Mouse (Mus musculus) stomach, embryonic 14.5 days (tissue): ENCODE data around the gene Snx30. TPM values are rescaled to one million over a fixed set of nuclear protein-coding genes. Genes with fewer than 3 reads are reported as not detected.

ENCODE experiments used
- ATAC-seq: fragments of 200-750 bp; cut with Nextera tagmentation; 2 replicates; pipeline ENCODE4 v1.8.0; 2017; ENCODE audit warnings: low read depth, moderate TSS enrichment; ENCODE audit not compliant: insufficient number of reproducible peaks, insufficient read depth, low FRiP score
- H3K27ac ChIP-seq: fragments of 300-500 bp; sonication (generic); 2 replicates; pipeline ENCODE4 v1.5.1; 2014; ENCODE audit warnings: mild to moderate bottlenecking, low read length, moderate library complexity, mixed read lengths
- H3K27me3 ChIP-seq: fragments of 300-500 bp; sonication (generic); 2 replicates; pipeline ENCODE4 v1.6.1; 2014; ENCODE audit warnings: low read length, control low read depth, mixed read lengths; ENCODE audit not compliant: control insufficient read depth, insufficient read depth
- H3K36me3 ChIP-seq: fragments of 300-500 bp; sonication (generic); 2 replicates; pipeline ENCODE4 v1.6.1; 2014; ENCODE audit warnings: mild to moderate bottlenecking, control low read depth, low read length, moderate library complexity, mixed read lengths; ENCODE audit not compliant: control insufficient read depth, insufficient read depth
- H3K4me1 ChIP-seq: fragments of 300-500 bp; sonication (generic); 2 replicates; pipeline ENCODE4 v1.6.1; 2014; ENCODE audit warnings: low read length, control low read depth, mixed read lengths; ENCODE audit not compliant: control insufficient read depth, insufficient read depth
- H3K4me2 ChIP-seq: fragments of 300-500 bp; sonication (generic); replicated peaks from 2 replicates; pipeline ENCODE4 v1.6.1; 2014; ENCODE audit warnings: low read depth, low read length, control low read depth
- H3K4me3 ChIP-seq: fragments of 300-500 bp; sonication (generic); 2 replicates; pipeline ENCODE4 v1.5.1; 2014; ENCODE audit warnings: low read depth, low read length, control low read depth
- H3K9ac ChIP-seq: fragments of 300-500 bp; sonication (generic); replicated peaks from 2 replicates; pipeline ENCODE4 v1.6.1; 2014; ENCODE audit warnings: low read depth, mild to moderate bottlenecking, control low read depth, low read length, moderate library complexity, mixed read lengths
- H3K9me3 ChIP-seq: fragments of 300-500 bp; sonication (generic); 2 replicates; pipeline ENCODE4 v1.6.1; 2016; ENCODE audit warnings: low read depth, low read length, control low read depth; ENCODE audit not compliant: control insufficient read depth
- WGBS: fragments of 180-500 bp; shearing (Covaris S2); extraction: QIAGEN DNeasy Blood & Tissue Kit; methylation state at CpG from one replicate; pipeline ENCODE4 v1.1.7; 2014; 5-methylcytosine and 5-hydroxymethylcytosine counted together
- polyA plus RNA-seq: library from polyadenylated mRNA; unstranded; fragments of >200 nt; fragmentation: Nextera tagmentation; extraction: Ambion mirVana; gene quantifications from 2 replicates; pipeline ENCODE4 v1.2.1, GENCODE M21; 2014

The Snx30 gene
- polyA plus RNA-seq, 1 experiment from 2014 or later = 8.9 TPM

DNA sequence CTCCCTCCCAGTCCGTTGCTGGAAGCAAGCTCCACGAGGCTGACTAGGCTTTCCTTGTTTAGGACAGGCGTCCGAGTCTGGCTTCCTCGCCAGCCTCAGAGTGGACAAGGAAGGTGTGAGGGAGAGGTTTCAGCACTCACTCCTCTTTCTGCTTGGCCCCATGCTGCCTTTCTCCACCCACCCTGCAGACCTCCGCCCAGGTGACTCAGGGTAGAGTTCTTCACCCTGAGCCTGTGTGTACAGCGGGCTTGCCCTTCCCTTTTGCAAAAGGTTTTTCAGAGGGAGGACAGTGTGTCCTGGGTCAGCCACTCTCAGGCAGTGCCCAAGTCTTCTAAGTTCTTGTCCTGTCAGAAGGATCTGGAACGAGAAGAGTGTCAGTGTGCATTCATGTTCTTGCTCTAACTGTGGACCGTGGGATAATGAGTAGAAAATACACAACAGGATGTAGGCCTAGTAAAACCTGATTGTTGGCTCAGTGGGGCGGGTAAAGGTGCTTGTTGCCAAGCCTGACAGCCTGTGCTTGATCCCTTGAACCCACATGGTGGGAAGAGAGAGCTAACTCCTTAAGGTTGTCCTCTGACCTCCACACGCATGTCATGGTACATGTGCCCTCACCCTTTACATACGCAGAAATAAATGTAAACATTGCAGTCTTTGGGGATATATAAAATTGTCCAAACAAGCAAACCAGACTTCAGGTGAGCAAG is 92.3 kb downstream of the Snx30 start:
- Histone ChIP-seq H3K4me3 (no peak overlapping the region), H3K27ac (no peak overlapping the region; the same call in 1 of the 2 replicates), H3K36me3 (peaks cover 2% of the 10 kb centered on the region; the same call in 1 of the 2 replicates), H3K9ac (no peak overlapping the region), H3K27me3 (no peaks in the 10 kb centered on the region), H3K9me3 (no peaks in the 10 kb centered on the region), H3K4me1 (no peaks in the 10 kb centered on the region), H3K4me2 (no peak overlapping the region)
- ATAC-seq = peak; percentile 43; the same call in 1 of the 2 replicates
- 75% methylated on average over 12 of the region's 12 CpGs for WGBS

DNA sequence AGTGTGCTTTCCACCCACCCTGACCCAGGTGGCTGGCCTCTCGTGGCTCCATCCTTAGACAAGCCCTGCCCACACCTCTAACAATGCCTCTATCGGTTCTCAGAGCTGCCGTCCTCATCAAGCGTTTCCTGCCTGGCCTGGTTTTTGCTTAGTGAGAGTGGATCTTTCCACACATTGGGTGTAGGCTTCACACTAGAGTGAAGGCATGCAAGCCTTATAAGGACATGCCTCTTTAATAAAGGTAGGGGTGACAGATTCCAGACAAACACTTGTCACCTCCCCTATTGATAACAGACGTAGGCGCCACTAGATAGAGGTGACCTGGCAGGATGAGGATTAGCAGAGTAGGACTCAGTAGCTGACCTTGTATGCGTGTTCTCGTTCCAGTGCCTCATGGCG is 92.9 kb downstream of the Snx30 start:
- no peak for ATAC-seq
- 65% methylated on average over 9 of the region's 9 CpGs for WGBS

DNA sequence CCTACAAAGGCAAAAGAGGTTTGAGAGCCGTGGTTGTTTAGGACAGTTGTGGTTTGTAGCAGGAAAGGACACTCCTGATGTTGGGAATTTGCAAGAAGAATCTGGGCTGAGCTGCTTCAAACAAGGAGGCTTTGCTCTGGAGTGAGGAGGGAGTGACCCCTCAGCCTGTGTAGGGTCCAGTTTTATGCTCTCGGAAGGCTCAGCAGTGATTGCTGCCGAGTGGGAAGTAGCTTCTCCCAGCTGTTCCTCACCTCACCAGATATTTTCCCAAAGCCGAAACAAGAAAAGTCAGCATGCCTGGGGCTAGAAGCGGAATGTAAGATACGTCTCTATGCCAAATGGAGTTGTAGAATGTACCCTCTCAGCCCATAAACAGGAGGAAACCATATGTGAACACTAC is 96.2 kb downstream of the Snx30 start:
- no peak overlapping the region for H3K4me3 ChIP-seq
- H3K9me3 ChIP-seq = no peaks in the 10 kb centered on the region
- no peak for ATAC-seq
- 87% methylated on average over 6 of the region's 6 CpGs for WGBS
- H3K9ac ChIP-seq = no peak overlapping the region
- H3K4me2 ChIP-seq = no peak overlapping the region
- H3K4me1 ChIP-seq = no peaks in the 10 kb centered on the region
- no peak overlapping the region for H3K27ac ChIP-seq
- H3K36me3 ChIP-seq = no peaks in the 10 kb centered on the region
- H3K27me3 ChIP-seq = no peaks in the 10 kb centered on the region

More for the DNA sequence above, 92.9 kb downstream of the Snx30 start:
- Histone ChIP-seq H3K4me3 (no peak overlapping the region), H3K4me2 (no peak overlapping the region), H3K36me3 (no peaks in the 10 kb centered on the region), H3K27ac (no peak overlapping the region), H3K9ac (no peak overlapping the region), H3K4me1 (no peaks in the 10 kb centered on the region), H3K9me3 (no peaks in the 10 kb centered on the region), H3K27me3 (no peaks in the 10 kb centered on the region)

DNA sequence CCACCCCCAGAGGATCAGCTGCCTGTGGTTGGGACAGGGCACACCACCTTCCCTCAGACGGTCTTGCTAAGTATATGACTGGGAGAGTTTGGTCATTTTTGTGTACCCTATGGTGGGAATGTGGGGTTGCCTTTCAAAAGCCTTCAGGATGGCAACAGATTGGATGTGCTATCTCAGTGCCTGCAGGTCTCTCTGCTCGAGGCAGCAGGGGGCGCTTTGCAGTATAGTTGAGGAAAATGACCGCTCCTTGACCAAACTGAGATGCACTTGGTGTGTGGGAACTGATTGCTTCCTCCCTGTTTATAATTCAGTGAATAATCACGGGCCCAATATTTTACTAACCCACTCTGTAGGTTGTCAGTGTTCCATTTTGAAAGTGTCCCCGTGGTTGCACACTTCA is 96.9 kb downstream of the Snx30 start:
- Histone ChIP-seq H3K36me3 (no peaks in the 10 kb centered on the region), H3K4me1 (no peaks in the 10 kb centered on the region), H3K4me3 (no peak overlapping the region), H3K9me3 (no peaks in the 10 kb centered on the region), H3K4me2 (no peak overlapping the region), H3K27me3 (no peaks in the 10 kb centered on the region), H3K27ac (no peak overlapping the region), H3K9ac (no peak overlapping the region)
- ATAC-seq = no peak
- 73% methylated on average over 6 of the region's 6 CpGs for WGBS

DNA sequence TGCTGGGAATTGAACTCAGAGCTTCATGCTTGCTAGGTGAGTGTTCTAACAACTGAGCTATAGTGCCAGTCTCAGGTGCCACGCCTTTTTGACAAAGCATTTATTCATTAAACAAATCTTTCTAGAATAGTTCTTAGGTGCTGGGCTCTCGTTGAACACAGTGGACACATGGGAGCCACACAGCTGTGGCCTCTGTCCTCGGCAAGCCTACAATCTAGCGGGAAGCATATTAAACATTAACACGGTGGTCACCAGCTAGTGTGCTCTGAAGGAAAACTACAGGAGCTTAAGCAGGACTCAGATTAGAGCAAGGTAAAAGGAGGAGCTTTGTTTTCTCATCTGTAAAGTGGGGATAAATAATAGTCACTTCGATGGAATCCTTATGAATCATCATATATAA is 101.5 kb downstream of the Snx30 start:
- Histone ChIP-seq H3K9me3 (no peaks in the 10 kb centered on the region), H3K27ac (no peak overlapping the region), H3K9ac (no peak overlapping the region), H3K4me2 (no peak overlapping the region), H3K27me3 (no peaks in the 10 kb centered on the region), H3K4me1 (no peaks in the 10 kb centered on the region), H3K36me3 (no peaks in the 10 kb centered on the region), H3K4me3 (no peak overlapping the region)
- 71% methylated on average over 6 of the region's 6 CpGs for WGBS
- no peak for ATAC-seq

DNA sequence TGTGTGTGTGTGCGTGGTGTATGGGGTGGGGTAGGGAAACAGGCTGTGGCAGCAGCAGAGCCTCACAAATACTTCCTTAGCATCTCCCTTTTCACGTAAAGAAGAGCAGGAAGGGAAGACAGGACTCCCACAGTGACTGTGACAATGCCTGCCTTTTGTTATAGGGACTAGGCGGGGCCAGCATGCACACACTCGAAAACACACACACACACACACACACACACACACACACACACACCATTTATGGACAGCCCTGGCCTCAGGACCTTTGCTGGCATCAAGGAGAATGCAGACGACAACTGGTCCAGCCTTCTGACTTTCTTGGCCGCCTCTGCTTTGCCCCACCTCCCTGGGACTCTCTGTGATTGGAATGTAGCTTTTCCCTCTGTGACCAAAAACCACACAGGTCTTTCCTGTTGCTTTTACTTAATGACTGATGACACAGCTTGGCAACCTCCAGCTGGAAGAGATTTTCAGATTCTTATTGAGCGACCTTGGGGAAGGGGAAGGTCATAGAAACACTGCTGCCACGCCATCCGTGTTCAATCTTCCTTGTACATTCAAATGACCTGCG is 102.1 kb downstream of the Snx30 start:
- no peaks in the 10 kb centered on the region for H3K27me3 ChIP-seq
- 0 out of 2 replicates have a peak, but pooled peaks have one; percentile 28 for ATAC-seq
- no peak overlapping the region for H3K27ac ChIP-seq
- no peak overlapping the region for H3K4me2 ChIP-seq
- no peak overlapping the region for H3K4me3 ChIP-seq
- H3K9me3 ChIP-seq = no peaks in the 10 kb centered on the region
- no peaks in the 10 kb centered on the region for H3K4me1 ChIP-seq
- no peak overlapping the region for H3K9ac ChIP-seq
- WGBS = 45% methylated on average over 10 of the region's 10 CpGs
- H3K36me3 ChIP-seq = no peaks in the 10 kb centered on the region

DNA sequence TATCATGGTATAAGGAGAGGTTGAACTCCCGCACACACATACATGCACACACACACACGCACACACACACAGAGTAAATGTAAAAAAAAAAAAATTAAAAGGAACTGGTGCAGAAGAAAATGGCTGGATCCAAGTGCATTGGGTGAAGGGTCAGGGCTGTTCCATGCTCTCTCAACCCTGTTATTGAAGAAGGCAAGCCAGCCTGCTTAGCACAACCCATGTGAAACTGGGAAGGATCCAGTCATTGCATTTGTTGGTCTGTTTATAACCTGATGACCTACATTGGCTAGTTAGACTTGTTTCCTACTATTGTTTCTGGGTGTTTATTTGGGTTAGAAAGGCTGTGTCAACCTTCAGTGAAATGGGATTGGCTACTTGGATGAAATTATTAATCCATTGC is 103.1 kb downstream of the Snx30 start:
- no peak overlapping the region for H3K9ac ChIP-seq
- H3K4me2 ChIP-seq = no peak overlapping the region
- H3K4me1 ChIP-seq = no peaks in the 10 kb centered on the region
- no peaks in the 10 kb centered on the region for H3K9me3 ChIP-seq
- H3K36me3 ChIP-seq = no peaks in the 10 kb centered on the region
- no peaks in the 10 kb centered on the region for H3K27me3 ChIP-seq
- no peak overlapping the region for H3K4me3 ChIP-seq
- no peak overlapping the region for H3K27ac ChIP-seq
- ATAC-seq = no peak
- 84% methylated on average over 2 of the region's 2 CpGs for WGBS

DNA sequence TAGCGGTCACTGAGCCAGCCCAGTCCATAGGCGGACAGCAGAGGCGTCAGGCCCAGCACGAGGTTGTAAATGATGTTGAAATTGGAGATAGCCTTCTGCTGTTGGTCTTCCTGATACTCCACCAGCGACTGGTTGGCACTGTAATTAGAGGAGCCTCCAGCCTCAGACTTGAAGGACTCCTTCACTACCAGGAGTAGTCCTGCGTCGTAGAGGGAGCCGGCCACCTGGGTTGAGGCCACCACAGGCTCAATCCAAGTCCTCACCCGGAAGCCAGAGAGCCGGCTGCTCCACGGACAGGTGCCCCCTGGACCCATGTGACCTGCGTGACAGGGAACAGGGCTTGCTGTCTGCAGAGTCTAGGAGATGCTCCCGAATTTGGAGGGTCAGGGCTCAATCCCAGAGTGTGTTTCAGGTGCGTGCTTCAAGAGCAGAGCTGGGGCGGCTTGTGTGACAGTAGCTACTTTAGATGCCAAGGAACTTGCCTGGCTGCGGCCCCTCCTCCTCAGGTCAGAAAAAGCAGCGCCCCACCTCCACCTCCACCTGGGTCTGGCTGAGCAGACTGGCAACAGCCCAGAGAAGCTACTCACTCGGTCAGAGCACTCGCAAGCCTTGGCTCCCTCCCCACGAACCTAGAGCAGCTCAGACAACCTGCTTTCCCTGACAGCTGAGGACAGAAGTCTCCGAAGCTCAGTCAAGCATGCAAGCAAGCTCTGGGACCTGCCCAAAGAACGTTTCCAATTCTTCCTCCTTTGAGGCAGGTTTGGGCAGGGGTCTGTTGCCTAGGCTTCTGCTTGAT is 109.2 kb downstream of the Snx30 start, which contains the start of gene Slc46a2:
TSS of gene Slc46a2 (minus strand) at position 449 of the 796 bp plus-strand sequence.
- Histone ChIP-seq H3K4me1 (no peaks in the 10 kb centered on the region), H3K27ac (no peak within 1 kb of the TSS), H3K9me3 (no peaks in the 10 kb centered on the region), H3K4me3 (no peak within 1 kb of the TSS), H3K4me2 (no peak within 1 kb of the TSS), H3K27me3 (no peaks in the 10 kb centered on the region), H3K36me3 (no peaks in the 10 kb centered on the region), H3K9ac (no peak within 1 kb of the TSS)
- ATAC-seq = no peak
- WGBS = 20% methylated on average over 22 of the region's 22 CpGs
